Mouse (Mus musculus): ENCODE results near the gene Numa1. TPM values are rescaled to one million over a fixed set of nuclear protein-coding genes. Genes with fewer than 3 reads are reported as not detected.
"Not testable (repeated sequence)": the region's sequence is repeated elsewhere in the genome, so short reads cannot be mapped to it uniquely, and the experiment has no call there.

The Numa1 gene
- total RNA-seq, 2 experiments from 2014 or later: 60.5 to 60.9 TPM

DNA sequence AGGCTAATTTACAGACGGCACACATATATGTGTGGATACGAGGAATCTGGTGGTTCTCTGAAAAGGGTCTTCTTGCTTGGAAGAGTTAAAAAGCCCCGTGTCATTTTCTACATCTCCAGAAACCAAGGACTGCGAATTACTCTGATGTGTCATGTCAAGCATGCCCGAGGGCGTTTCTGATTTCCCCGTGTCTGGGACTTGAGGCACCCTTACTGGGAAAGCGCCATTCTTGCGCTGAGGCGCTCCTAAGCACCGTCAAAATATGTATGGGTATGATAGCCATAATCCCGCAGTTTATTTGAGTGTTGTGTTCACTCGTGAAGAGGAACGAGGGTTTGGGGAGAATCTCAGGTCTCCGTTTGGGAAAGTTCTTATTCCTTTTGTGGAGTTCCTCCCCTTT is 611 bp upstream of the Numa1 start:
- intact Hi-C loops (cut with DNase I): no loop called here
- no peak for DNase-seq (ENCODE audit: extremely low spot score in 1 of 2, low spot score in 2 of 2)

DNA sequence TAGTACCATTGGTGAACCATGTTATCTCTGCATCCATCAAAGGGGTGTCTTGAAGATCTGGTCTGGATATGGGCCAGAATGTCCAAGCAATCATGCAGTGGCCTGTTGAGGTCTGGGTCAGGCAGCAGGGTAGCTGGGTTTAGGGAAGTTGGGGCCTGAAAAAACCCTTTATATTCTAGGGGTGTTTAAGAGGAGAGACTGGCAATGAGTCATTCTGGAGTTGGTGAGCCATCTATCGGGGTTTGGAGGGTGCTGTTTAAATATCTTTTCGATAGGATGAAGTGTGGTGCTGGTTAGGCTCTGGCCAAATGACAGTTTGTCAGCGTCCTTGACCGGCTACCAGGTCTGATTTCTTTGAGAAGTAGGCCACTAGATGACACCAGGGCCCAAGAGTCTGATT is 2.0 kb downstream of the Numa1 start:
- intact Hi-C loops (cut with DNase I): no loop called here
- no peak for DNase-seq (ENCODE audit: extremely low spot score in 1 of 2, low spot score in 2 of 2)

GRCm38 (mm10) chr7:101936996-101937395 is 3.1 kb downstream of the Numa1 start:
- intact Hi-C loops (cut with DNase I): no loop called here
- DNase-seq (ENCODE audit: extremely low spot score in 1 of 2, low spot score in 2 of 2): no peak

- no peak for DNase-seq (ENCODE audit: extremely low spot score in 1 of 2, low spot score in 2 of 2)
- intact Hi-C loops (cut with DNase I): no loop called here
These were observed 3.7 kb downstream of the Numa1 start for GRCm38 (mm10) chr7:101937569-101937968.

GRCm38 (mm10) chr7:101938348-101938747 is 4.4 kb downstream of the Numa1 start:
- no peak for DNase-seq (ENCODE audit: extremely low spot score in 1 of 2, low spot score in 2 of 2)
- intact Hi-C loops (cut with DNase I): no loop called here

GRCm38 (mm10) chr7:101939758-101940157 is 5.8 kb downstream of the Numa1 start:
- intact Hi-C loops (cut with DNase I): no loop called here
- DNase-seq (ENCODE audit: extremely low spot score in 1 of 2, low spot score in 2 of 2): no peak

DNA sequence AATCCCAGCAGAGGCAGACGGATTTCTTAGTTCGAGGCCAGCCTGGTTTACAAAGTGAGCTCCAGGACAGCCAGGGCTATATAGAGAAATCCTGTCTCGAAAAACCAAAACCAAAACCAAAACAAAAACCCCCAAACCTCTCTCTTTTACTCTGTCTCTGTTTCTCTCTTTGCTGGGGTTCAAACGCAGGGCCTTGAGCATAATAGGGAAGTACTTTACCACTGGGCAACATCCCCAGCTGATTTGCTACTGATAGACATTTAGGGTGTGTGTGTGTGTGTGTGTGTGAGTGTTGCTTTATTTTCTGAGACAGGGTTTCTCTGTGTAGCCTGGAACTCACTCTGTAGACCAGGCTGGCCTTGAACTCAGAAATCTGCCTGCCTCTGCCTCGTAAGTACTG is 15.1 kb downstream of the Numa1 start:
- intact Hi-C loops (cut with DNase I); DNase-seq (ENCODE audit: extremely low spot score in 1 of 2, low spot score in 2 of 2): not testable (repeated sequence)

- intact Hi-C loops (cut with DNase I): no loop called here
- no peak for DNase-seq (ENCODE audit: extremely low spot score in 1 of 2, low spot score in 2 of 2)
These were observed 17.7 kb downstream of the Numa1 start for GRCm38 (mm10) chr7:101951648-101952047.

DNA sequence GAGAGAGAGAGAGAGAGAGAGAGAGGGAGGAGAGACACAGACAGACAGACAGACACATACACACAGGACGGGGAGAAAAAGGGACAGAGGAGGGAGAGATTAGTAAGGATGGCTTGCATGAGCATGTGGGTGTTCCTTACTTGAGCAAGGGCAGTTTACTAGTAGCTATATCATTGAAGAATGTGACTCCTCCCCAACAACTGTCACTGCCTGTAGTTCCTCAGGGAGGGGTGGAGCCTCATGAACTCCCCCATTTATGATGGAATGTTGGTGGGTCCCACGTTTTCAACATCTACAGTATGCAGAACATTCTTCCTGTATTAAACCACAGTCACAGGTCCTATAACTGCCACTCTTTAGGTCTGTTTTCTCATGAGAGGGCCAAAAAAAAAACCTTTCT is 18.2 kb downstream of the Numa1 start:
- intact Hi-C loops (cut with DNase I): no loop called here
- no peak for DNase-seq (ENCODE audit: extremely low spot score in 1 of 2, low spot score in 2 of 2)

- no peak for DNase-seq (ENCODE audit: extremely low spot score in 1 of 2, low spot score in 2 of 2)
- intact Hi-C loops (cut with DNase I): no loop called here
These were observed 20.3 kb downstream of the Numa1 start for GRCm38 (mm10) chr7:101954163-101954562.

DNA sequence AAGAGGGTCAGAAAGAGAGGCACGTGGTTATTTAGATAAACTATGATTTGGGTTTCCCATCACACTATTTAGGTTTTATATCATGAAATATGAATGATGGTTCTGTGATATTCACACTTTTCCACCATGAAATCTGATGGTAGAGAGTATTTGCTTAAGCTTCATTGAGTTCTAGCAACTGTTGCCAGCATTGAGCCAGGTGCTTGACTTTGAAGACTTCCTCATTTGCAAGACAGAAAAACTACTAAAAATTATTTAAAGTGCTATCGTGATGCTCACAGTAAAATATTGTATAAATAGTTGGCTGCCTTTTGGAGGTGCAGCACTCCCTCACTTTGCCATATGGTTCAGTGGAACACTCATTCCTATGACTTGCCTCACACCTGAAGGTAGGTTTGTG is 21.4 kb downstream of the Numa1 start:
- intact Hi-C loops (cut with DNase I): no loop called here
- DNase-seq (ENCODE audit: extremely low spot score in 1 of 2, low spot score in 2 of 2): no peak

- intact Hi-C loops (cut with DNase I): no loop called here
- DNase-seq (ENCODE audit: extremely low spot score in 1 of 2, low spot score in 2 of 2): no peak
These were observed 22.0 kb downstream of the Numa1 start for GRCm38 (mm10) chr7:101955862-101956261.

GRCm38 (mm10) chr7:101956481-101956880 is 22.6 kb downstream of the Numa1 start:
- no peak for DNase-seq (ENCODE audit: extremely low spot score in 1 of 2, low spot score in 2 of 2)
- intact Hi-C loops (cut with DNase I): no loop called here

- intact Hi-C loops (cut with DNase I): no loop called here
- no peak for DNase-seq (ENCODE audit: extremely low spot score in 1 of 2, low spot score in 2 of 2)
These were observed 23.0 kb downstream of the Numa1 start for GRCm38 (mm10) chr7:101956911-101957310.

DNA sequence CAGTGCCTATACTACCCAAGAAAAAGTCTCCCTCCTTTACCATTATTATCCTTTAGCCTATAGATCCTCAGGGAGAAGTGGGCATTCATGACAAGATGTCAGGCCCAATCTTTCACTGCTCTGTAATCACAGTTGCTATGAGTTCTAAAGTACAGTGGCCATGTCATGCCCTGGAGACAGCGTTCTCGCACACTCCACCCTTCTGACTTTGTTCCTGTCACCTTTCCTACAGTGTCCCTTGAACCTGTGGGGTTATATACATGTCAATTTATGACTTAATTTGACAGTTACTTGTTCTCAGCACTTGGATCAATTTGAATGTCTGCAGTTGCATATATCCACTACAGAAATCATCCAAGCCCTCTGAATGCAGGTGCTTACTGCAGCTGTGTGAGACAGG is 28.9 kb downstream of the Numa1 start:
- no peak for DNase-seq (ENCODE audit: extremely low spot score in 1 of 2, low spot score in 2 of 2)
- intact Hi-C loops (cut with DNase I): no loop called here

- DNase-seq (ENCODE audit: extremely low spot score in 1 of 2, low spot score in 2 of 2): no peak
- intact Hi-C loops (cut with DNase I): no loop called here
These were observed 29.7 kb downstream of the Numa1 start for GRCm38 (mm10) chr7:101963621-101964020.

GRCm38 (mm10) chr7:101964551-101964950 is 30.6 kb downstream of the Numa1 start:
- intact Hi-C loops (cut with DNase I): no loop called here
- DNase-seq (ENCODE audit: extremely low spot score in 1 of 2, low spot score in 2 of 2): no peak

GRCm38 (mm10) chr7:101965606-101966005 is 31.7 kb downstream of the Numa1 start:
- no peak for DNase-seq (ENCODE audit: extremely low spot score in 1 of 2, low spot score in 2 of 2)
- intact Hi-C loops (cut with DNase I): no loop called here

DNA sequence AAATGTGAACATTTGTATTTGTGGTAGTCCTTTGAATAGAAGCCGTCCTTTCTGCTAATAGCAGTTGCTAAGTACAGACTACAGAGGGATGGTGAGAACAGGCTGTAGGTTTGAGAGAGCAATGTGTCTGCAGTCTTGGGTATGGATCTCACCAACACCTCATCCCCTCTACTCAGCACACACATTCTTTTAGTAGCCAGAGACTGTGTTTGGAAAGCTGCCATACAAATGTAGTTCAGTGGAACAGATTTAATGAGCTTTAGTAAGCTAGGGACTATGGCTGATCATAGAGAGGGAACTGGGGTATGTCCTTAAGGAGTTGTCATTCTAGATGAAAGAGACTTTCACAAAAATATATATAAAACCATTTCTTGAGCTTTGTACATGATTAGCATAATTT is 33.3 kb downstream of the Numa1 start:
- peak in 1 of 2 experiments; percentile 26 for DNase-seq (ENCODE audit: extremely low spot score in 1 of 2, low spot score in 2 of 2)
- intact Hi-C loops (cut with DNase I): no loop called here

DNA sequence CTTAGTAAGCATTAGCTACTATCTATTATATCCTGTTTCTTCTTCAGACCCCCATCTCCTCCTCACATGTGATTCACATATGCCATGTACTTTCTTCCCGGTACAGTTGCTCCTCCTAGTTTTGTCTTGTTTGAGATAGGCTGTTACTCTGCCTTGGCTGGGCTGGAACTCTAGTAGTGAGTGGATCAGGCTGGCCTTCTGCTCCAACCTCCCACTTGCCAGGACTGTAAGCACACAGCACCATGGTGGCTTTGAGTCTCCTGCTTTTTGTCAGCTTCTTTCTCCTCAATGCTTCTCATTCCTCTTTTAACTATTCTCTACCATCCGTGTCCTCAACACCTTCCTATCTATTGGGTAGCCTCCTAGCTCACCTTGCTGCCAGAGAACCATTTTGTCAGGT is 34.8 kb downstream of the Numa1 start:
- intact Hi-C loops (cut with DNase I): no loop called here
- no peak for DNase-seq (ENCODE audit: extremely low spot score in 1 of 2, low spot score in 2 of 2)

DNA sequence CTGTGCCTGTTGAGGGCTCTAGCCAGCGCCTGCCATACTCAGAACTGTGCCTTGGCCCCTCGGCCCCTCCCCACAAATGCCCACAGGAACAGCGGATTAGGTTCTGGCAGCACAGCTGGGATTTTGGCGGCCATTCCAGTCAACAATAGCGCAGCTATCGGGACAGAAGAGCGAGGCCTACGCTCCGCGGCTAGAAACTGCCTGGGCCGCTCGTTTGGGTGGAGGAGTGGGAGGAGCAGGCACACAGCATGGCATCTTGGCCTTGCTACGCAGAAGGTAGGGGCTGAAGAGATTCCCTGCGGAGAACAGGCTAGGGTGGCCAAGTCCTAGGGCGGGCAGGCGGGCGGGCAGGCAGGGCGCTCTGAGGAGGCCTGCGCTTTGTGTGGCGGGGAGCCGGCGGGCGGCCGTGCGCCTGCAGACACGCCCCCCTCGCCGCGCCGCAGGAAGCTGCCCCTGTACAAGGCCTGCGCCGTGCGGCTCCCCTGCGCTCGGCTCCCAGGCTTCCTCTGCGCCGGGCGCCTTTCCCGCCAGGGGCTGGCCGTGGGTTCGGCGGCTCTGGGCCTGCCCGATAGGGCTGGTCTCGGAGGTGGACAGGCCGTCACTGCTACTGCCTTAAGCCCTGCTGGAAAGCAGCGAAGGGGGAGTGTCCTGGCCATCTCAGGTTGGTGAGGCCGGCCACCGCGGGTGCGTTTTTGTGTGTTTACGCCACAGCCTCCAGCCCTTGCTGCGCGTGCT is 36.0 kb downstream of the Numa1 start:
- peak; percentile 63 to 93 for DNase-seq (ENCODE audit: extremely low spot score in 1 of 2, low spot score in 2 of 2)
- intact Hi-C loops (cut with DNase I): no loop called here
